Mouse (Mus musculus) cerebellum, adult 11-12 months (tissue): ENCODE measurements around the gene Cfap61.

Source experiments
- DNase-seq: peaks from one replicate; pipeline ENCODE4 v3.0.0; 2022

Gene Cfap61

GRCm38 (mm10) chr2:145950239-145950638 is 15.7 kb downstream of the Cfap61 start:
- DNase-seq: no peak

GRCm38 (mm10) chr2:145952726-145953125 is 18.1 kb downstream of the Cfap61 start:
- DNase-seq: no peak

- DNase-seq: no peak
Measured at GRCm38 (mm10) chr2:145955844-145956243, 21.3 kb downstream of the Cfap61 start.

GRCm38 (mm10) chr2:145956318-145956717 is 21.7 kb downstream of the Cfap61 start:
- DNase-seq: no peak

GRCm38 (mm10) chr2:145957450-145957849 is 22.9 kb downstream of the Cfap61 start:
- DNase-seq: no peak

- DNase-seq: no peak
Measured at GRCm38 (mm10) chr2:145958097-145958496, 23.5 kb downstream of the Cfap61 start.

GRCm38 (mm10) chr2:145958551-145958950 is 24.0 kb downstream of the Cfap61 start:
- no peak for DNase-seq

GRCm38 (mm10) chr2:145961861-145962260 is 27.3 kb downstream of the Cfap61 start:
- no peak for DNase-seq

- DNase-seq: peak; percentile 91
Measured at GRCm38 (mm10) chr2:145970751-145971150, 36.2 kb downstream of the Cfap61 start.

GRCm38 (mm10) chr2:145971237-145972010 is 36.8 kb downstream of the Cfap61 start:
- DNase-seq: peak; percentile 84

- no peak for DNase-seq
Measured at GRCm38 (mm10) chr2:145972571-145972970, 38.0 kb downstream of the Cfap61 start.

- DNase-seq: no peak
Measured at GRCm38 (mm10) chr2:145979616-145980015, 45.0 kb downstream of the Cfap61 start.

GRCm38 (mm10) chr2:145980881-145981280 is 46.3 kb downstream of the Cfap61 start:
- DNase-seq: no peak

- no peak for DNase-seq
Measured at GRCm38 (mm10) chr2:145981699-145982112, 47.1 kb downstream of the Cfap61 start.

GRCm38 (mm10) chr2:145982317-145983045 is 47.9 kb downstream of the Cfap61 start:
- DNase-seq: no peak

- DNase-seq: no peak
Measured at GRCm38 (mm10) chr2:145987757-145988156, 53.2 kb downstream of the Cfap61 start.

GRCm38 (mm10) chr2:145990446-145990845 is 55.9 kb downstream of the Cfap61 start:
- no peak for DNase-seq

GRCm38 (mm10) chr2:145996472-145996871 is 61.9 kb downstream of the Cfap61 start:
- DNase-seq: no peak

GRCm38 (mm10) chr2:145997956-145998525 is 63.5 kb downstream of the Cfap61 start:
- DNase-seq: no peak

- DNase-seq: no peak
Measured at GRCm38 (mm10) chr2:146008801-146009200, 74.2 kb downstream of the Cfap61 start.

GRCm38 (mm10) chr2:146009596-146010349 is 75.2 kb downstream of the Cfap61 start:
- DNase-seq: no peak

GRCm38 (mm10) chr2:146010816-146011215 is 76.2 kb downstream of the Cfap61 start:
- no peak for DNase-seq
